Mouse (Mus musculus) megakaryocyte progenitor cell, adult 5-6 weeks (primary cell): ENCODE measurements around the gene Pde2a. TPM values are rescaled to one million over a fixed set of nuclear protein-coding genes. Genes with fewer than 3 reads are reported as not detected.
"Not testable (repeated sequence)": the region's sequence is repeated elsewhere in the genome, so short reads cannot be mapped to it uniquely, and the experiment has no call there.

Experiments used
- ATAC-seq: replicated peaks from 2 replicates; pipeline ENCODE4 v1.8.0; 2016; ENCODE audit warnings: mild to moderate bottlenecking, moderate TSS enrichment, inconsistent platforms; ENCODE audit not compliant: poor library complexity
- total RNA-seq, 2 experiments: library from RNA; stranded (forward) in 1 of 2; stranded (reverse) in 1 of 2; fragments of 157-497, 149-512 nt in 1 of 2; fragments of 200-1000 nt in 1 of 2; gene quantifications; 2 replicates each; pipeline versions ENCODE4 v1.2.3 to v1.2.4; 2015 to 2017

Gene Pde2a
- total RNA-seq, 2 experiments from 2014 or later, result 24.1 to 30.9 TPM

DNA sequence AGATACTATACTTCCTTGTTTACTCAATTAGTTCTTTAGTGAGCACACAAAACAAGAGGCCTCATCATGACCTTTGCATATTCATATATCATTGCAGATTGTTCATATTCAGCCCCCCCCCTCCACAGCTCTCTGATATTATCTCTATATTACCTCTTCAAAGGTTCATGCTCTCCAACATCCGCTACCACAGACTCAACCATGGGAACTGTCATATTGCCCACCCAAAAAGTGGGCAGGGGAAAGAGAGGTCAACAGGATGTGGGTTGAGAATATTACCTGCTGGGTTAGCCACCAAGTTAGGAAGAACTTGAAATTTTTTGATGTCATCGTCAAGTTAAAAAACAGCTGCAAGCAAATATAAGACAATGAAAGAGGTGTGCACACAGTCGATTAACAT is 134.0 kb downstream of the Pde2a start:
- ATAC-seq, result not testable (repeated sequence)

GRCm38 (mm10) chr7:101557391-101557790 is 135.9 kb downstream of the Pde2a start:
- ATAC-seq, result no peak

DNA sequence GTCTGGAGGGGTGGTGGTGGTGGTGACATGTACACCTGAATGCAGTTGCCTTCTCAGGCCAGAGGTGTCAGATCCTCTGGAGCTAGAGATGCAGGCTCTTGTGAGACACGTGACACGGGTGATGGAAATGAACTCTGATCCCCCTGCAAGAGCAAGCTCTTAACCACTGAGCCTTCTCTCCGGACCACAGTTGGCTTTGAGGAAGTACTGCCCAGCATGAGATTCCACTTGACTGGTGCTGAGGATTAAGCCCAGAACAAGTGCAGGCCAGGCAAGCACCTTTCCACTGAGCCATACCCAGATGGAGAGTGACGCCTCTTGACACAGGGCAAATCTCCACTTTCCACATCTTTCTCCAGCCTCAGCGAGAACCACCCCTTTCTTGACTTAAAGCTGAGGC is 137.9 kb downstream of the Pde2a start:
- ATAC-seq, result not testable (repeated sequence)

Other genes starting within 250 kb of the Pde2a start
- gene Atg16l2, start 119.4 kb upstream of the Pde2a start, total RNA-seq (2015), result 9.8 and 14.7 TPM in 2 replicates
- 6.7 and 7.1 TPM in 2 replicates for gene Atg16l2, start 119.4 kb upstream of the Pde2a start, total RNA-seq (2017)
- gene Stard10, start 104.6 kb upstream of the Pde2a start, total RNA-seq (2015), result 50.4 and 59.3 TPM in 2 replicates
- gene Stard10, start 104.6 kb upstream of the Pde2a start, total RNA-seq (2017), result 23.1 and 31.2 TPM in 2 replicates
- 34.3 and 41.2 TPM in 2 replicates for gene Arap1, start 73.6 kb upstream of the Pde2a start, total RNA-seq (2015)
- gene Arap1, start 73.6 kb upstream of the Pde2a start, total RNA-seq (2017), result 63.1 and 89.4 TPM in 2 replicates
- gene Gm45837, start 10.8 kb upstream of the Pde2a start, total RNA-seq (2015), result not detected in 2 replicates
- not detected in 2 replicates for gene Gm45837, start 10.8 kb upstream of the Pde2a start, total RNA-seq (2017)
- not detected in 2 replicates for gene Art2b, start 163.9 kb downstream of the Pde2a start, total RNA-seq (2015)
- 0.08 and 0.20 TPM in 2 replicates for gene Art2b, start 163.9 kb downstream of the Pde2a start, total RNA-seq (2017)
- 7.2 and 9.9 TPM in 2 replicates for gene Clpb, start 241.9 kb downstream of the Pde2a start, total RNA-seq (2015)
- gene Clpb, start 241.9 kb downstream of the Pde2a start, total RNA-seq (2017), result 32.9 and 45.8 TPM in 2 replicates